Mouse (Mus musculus) cerebellum, adult 9-10 months (tissue): Measurements from ENCODE around the gene Gm20379.

Experiments
- DNase-seq: peaks from one replicate; pipeline ENCODE4 v3.0.0; 2022

Gm20379 gene

DNA sequence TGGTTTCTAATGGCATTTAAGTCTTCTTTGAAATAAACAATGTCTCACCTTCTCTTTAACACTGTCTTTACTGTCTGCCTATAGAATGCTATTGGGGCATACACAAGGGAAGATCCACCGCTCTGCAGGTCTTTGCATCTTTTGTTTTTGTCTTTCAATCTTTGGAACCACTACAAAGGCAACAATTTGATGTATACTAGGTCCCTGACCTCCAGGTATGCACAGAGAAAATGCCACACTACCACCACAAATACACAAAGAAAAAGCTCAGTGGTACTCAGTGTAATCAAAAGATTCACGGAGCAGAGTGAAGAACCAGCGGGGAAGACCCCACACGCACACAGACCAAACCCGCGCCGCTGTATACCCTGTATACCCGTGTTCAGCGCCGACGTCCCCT, at the start of gene Gm20379:
Gm20379 (plus strand) TSS at position 301 of the 400 bp plus-strand sequence.
- DNase-seq: no peak

DNA sequence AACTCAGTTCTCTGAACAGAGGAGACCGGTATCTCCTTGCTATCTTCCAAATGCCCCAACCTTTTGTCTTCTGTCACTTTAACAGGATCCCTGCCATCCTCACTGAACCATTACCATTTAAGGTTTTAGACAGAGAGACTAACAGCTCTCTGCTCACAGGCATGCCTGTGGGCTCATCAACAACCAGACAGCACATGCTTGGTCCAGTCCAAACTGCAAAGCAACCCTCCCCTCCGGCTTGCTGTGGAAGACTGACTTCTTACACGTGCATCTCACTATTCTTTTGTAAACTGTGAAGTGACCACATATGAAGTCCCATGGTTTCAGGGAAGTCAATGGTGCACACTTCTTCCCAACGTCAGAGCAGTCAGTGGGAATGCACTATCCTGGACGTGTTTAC, 44.5 kb upstream of the Gm20379 start:
- no peak for DNase-seq

DNA sequence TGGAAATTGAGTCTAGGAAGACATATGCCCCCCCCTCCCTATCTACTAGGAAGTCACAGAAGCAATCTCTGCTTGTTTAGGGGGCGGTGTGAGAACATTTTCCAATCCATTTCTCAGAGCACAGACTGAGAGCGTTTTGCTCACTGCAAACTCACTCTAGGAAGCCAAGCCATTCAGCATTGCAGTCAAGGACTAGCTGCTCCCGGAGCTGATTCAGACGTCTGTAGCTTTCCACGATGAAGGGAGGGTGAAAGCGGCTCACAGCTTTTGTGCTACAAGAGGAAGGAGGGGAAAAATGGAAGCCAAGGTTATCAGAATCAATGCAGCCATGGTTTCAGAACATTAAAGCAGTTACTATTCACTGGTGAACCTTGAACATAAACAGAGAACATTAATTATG, 42.2 kb upstream of the Gm20379 start:
- no peak for DNase-seq

DNA sequence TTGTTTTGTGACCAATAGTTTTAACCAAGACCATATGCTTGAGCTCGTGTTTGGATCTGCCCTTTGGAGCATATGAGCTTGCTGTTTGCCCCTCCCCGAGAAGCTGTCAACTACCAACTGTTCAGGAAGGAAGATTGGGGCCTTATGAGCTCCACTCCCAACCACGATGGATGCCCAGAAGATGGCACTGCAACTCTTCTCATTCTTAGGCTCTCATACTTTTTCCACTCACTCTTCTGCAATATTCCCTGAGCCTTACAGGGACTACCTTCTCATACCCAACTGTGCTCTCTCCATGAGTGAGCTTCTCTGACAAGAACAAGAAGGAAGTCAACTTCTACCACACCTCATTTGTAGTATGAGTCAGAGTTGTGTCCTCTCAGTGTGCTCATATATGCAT, 38.7 kb upstream of the Gm20379 start:
- DNase-seq: no peak

DNA sequence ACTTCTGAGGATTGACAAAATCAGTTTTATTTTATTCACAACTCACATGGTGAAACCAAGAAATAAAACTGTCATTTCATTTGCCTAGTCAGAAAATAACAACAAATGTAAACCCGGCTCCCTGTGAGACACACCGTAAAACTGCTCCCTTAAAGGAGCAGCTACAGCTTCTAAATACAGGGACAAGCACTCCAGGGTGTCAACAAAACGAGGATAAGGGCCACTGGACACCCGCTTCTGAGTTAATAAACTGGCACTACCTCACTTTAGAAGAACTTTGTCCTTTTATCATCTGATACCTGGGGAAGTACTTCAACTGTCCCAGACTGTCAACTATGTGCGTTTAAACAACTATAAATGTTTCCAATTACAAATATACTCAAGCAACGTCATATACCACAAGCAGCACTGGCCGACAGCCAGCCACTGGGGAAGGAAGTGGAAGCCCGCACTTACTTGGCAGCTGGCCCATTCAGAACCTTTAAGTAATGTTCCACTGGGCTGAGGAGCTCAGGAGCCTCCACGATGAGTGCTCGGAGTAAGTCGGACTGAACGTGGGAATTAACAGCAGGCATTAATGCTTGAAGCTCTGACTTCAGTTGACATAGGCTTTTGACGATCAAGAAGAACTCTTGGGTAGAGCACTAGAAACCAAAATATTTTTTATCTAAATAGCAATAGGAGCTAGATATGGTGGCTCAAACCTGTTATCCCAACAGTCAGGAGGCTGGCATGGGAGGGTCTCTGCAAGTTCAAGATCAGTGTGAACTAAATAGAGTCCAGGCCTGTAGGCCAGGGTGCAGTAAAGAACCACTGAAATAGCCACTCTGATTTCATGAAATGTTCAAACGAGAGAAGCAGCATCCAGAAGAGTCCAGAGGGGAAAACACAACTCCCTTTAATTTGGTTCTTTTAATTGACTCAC, 31.2 kb upstream of the Gm20379 start:
- no peak for DNase-seq

DNA sequence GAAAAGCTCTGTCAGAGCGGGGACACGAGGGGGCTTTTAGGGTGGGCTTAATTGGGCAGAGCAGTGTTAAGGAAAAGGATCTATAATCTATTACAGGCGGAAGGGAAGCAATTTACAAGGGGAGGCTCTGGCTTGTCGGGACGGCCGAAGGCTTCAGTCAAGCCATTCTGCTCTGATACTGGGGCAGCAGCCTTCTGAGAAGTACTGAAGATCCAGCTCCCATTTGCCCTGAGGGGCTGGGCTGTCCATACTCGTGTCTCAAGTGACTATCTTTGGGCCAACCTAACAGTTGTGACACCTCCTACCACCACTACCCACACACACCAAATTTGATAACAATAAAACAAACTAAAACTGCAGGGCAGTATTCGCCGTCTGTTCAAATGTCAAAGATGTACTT, 30.5 kb upstream of the Gm20379 start:
- DNase-seq: no peak

DNA sequence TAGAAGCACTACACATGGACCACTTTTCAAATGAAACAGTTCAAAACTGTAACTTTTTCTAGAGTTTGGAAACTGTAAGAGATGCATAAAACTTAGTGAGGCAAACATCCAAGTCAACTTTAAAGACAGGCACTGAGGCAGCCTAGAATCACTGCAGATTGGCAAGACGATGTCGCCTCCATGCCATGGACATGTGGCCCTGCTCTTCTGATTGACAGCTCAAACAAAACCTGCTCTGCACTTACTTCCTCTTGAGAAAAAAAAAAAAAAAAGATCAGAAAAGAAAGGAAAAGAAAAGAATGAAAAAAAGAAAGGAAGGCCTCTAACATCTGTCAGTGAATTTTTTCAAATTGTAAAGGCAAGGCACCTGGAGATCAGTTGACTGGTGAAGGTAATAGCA, 28.8 kb upstream of the Gm20379 start:
- no peak for DNase-seq

DNA sequence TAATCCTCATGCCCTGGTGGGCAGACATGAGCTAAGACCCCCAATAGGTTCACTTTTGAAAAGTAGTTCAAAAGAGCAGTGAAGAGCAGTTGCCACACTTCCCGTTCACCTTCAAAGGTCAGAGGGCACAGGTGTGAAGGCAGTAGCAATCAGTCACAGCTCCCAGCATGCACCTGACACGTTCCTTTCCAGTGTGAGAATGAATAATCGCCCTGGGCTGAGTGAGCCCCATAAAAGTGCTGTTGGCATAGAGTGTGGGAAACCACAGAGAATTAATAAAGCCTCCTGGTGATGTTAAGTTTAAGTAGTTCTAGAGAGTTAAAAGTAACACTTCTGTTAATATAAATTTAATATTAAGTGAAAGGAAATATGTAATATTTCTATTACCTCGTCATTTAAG, 14.2 kb upstream of the Gm20379 start:
- no peak for DNase-seq

DNA sequence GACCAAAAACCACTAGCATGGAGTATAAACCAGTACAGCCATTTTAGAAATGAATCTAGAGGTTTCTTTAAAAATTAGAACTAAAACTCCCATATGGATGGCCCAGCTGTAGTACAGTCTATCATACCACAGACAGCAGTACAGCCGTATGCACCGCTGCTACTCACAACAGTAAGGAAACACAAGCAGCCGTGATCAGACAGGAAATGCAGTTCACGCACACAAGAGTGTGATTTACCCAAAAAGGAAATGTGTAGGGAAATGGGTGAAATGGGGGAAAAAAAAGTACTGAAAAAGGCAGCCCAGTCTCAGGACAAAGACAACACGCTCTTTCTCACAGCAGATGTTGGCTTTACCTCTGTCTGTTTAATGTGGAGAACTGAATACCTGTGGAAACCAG, 11.9 kb upstream of the Gm20379 start:
- no peak for DNase-seq

DNA sequence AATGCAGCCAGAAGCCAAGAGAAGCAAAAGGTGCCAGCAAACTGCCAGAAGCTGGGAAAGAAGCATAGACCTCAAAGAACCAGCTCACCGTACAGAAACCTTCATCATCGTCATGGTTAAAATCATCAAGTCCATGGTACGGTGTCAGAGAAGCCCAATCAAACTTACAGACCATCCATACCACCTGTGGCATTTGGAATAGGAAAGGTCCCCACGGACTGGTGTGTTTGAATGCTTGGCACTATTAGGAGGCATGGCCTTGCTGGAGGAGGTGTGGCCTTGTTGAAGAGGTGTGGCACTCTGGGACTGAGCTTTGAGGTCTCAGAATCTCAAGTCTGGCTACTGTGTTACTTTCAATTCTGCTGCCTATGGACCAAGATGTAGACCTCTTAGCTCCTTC, 9.3 kb upstream of the Gm20379 start:
- no peak for DNase-seq

DNA sequence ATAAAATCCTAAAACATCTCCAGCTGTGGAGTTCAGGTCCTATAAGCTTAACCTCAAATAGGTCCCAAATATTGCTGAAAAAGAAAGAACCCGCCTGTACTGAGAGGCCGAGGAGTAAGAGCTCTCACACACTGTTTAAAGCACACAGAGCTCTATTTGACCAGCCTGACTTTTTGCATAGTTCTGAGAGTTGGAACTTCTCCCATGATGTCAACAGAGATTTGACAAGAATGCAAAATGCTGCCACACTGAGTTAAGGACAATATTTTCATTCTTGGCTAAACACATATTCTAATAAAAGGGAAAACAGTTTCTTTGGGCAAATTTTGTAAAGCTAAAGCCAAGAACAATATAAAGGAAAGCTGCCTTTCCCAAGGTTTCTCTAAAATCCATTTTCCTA, 8.8 kb upstream of the Gm20379 start:
- DNase-seq: no peak

DNA sequence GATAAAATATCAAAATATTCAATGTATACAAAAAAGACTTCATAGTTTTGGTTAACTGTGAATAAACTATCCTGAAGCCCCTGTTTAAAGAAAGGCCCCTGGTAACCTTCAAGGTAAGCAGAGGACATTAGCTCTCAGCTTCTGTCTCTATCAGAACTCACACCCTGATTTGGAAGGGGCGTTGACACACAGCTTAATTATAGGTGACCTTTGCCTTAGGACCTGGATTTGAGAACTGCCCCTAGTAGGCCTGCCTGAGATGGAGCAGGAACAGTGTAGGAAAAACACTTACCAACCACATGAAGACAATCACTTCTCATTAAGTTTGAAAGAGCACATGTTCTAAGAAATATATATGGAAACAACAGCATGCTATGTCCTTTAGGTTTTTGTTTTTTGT, 6.3 kb upstream of the Gm20379 start:
- no peak for DNase-seq

DNA sequence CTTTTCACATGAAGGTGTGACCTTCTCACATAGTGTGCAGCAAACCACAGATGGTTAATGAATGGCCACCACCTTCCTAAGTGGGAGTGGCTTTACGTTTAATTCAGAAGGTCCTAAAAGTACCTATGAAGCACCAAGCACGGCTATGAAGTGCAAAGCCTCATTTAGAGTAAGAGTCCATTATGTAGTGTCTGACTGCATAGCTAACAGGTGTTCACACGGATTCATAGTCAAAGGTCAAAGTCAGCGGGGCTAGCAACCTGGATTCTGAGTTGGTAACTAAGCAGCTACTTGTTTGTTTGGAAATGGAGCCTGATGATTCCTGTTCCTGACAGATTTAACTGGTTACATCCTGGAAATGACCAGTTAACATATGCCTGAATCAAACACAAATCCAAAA, 4.0 kb upstream of the Gm20379 start:
- no peak for DNase-seq

DNA sequence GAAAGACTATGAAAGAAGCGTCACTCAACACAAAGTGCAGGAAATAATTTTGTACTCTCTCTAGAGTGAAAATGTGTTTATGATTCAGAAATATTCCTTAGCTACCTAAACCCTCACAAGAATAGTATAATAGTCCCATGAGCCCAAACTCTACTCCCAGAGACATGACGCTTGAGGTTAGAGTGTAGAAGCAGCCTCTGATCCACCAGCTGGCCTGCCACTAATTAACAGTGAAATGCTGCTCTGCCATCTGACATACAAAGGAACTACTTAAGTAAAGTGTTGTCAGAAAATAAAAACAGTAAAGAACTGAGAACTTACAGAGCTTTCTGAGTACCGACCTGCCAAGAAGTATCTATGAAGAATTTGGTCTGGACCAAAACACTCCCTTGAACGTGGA, 3.3 kb upstream of the Gm20379 start:
- DNase-seq: no peak

DNA sequence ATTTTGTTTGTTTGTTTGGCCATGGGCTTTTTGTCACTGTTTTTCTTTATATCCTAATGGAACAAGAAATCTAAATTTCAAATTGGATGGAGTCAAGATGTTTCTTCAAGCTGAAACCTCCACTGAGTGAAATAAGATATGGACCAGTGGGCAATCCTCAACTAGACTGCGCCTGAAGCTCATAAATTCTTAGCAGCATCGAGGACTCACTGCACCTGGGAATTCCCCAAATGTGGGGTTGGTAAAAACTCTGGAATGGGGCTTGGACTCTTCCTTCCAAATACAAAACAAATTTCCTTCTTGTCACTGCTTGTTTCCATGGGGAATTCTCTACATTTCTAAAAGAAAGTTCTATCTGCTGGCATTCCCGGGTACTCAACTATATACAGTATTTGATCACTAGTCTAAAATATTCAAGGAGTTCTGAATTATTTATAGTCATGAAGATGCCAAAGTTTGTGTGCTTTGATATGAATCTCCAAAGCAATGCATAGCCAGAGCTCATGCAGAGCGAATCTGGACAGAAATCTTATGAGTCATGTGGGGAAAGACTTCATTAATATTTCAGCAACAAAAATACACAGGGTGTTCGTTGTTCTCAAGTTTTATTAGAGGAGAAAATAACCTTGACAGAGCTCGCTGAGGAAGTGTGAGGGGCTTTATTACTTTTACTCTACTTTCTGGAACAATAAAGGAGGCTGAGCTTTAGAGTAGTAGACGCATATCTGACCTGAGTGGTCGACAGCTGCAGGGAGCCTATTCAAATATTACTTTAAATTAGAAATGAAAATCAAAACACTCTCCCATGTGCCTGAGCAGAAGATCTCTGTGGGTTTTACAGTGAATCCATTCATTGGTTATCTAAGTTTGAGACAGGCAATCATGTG, 2.5 kb upstream of the Gm20379 start:
- DNase-seq: no peak

DNA sequence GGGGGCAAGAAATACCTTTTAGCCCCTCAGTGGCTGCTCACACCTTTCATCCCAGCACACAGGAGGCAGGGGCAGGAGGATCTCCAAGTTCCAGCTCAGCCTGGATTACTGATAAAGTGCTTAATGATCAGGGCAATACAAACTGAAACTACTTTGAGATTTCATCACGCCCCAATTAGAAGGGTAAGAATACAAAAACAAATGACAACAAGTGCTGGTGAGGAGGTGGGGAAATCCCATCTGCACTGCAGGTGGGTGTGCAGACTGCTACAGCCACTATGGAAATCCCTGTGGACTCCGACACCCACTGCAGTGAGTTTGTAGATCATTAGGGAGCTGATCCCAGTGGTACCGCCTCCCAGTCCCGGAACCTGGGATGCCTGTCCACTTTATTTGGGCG, 1.5 kb upstream of the Gm20379 start:
- no peak for DNase-seq

DNA sequence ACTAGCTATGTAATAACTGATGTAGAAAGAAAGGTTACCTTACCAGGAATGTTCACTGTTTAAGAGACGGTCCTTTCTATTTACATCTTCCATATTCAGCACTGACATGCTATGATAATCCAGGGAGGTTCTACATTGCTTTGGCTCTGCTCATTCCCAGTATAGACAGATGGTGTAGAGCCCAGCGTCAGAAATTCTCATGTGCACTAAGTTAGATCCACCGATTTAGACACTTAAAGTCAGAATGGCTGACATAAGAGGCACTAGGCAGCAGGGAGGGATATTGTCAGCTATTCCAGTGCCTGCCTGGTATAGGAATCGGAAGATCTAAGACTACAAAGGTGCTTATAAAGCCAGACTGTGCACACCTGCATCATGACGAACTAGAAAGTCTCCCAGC, 8.8 kb downstream of the Gm20379 start:
- DNase-seq: no peak

DNA sequence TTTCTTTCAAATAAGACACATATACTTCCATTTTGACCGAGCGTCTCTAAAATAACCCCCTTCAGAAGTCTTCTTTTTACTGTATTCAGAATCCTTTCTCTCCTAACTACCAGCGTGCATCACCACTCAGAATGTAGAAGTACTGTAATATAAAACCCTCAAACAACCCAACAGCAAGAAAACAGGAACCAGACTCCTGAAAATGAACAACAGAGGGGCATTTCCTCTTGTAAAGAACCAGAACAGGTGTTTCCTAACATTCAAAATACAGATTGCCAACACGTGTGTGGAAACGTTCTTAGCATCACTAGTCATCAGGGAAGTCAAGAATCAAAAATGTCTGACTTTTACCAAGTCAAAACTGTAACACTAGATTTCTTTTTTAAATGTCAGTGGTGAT, 15.0 kb downstream of the Gm20379 start:
- no peak for DNase-seq

DNA sequence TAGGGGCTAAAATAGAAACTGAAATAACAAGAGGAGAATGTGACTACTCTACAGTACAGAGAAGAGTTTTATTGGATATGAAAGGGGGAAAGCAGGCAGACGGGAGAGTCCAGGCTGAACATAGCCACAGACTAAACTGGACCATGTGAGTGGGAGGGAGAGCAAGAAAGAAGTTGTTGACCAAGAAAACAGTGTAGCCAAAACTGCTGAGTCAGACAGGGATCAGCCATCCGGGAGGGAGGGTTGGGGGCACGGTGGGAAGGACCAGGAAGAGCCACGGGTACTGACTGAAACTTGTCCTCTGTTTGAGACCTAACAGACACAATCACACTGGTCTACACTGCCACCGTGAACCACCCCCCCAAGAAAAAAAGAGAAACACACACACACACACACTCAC, 20.2 kb downstream of the Gm20379 start:
- DNase-seq: no peak

DNA sequence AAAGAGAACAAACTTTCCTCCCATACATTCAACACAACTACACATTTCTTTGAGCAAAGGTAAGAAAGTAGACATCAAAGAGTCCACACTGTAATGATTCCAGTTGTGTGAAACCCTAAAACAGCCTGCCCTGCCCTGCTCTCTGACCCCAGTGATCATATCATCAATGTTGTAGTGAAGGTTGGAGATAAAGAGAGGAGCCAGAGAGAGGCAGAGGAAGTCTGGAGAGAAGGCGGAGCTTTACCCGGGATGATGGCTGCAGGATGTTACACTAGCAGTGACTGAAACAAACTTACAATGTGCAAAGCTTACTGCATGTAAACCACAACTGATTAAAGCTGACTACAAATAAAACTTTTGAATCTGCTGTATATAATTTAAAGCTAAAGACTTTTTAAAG, 22.2 kb downstream of the Gm20379 start:
- DNase-seq: no peak

DNA sequence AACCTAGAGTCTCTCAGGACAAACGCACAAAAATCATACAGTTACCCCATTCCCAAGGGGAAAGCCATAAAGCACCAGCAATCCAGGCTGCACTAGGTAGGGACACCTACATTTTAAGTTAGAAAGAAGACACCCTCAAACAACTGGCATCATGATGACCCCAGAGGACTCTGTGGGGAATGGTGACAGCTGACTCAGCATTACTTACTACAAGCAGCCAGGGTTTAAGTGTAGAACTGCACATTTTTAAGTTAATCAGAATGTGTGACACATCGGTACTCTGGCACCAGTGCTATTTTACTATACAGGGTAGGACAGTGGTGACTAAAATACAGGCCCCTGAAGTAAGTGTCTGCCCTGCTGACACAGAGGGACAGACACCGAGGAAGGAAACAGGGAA, 24.8 kb downstream of the Gm20379 start:
- DNase-seq: no peak

DNA sequence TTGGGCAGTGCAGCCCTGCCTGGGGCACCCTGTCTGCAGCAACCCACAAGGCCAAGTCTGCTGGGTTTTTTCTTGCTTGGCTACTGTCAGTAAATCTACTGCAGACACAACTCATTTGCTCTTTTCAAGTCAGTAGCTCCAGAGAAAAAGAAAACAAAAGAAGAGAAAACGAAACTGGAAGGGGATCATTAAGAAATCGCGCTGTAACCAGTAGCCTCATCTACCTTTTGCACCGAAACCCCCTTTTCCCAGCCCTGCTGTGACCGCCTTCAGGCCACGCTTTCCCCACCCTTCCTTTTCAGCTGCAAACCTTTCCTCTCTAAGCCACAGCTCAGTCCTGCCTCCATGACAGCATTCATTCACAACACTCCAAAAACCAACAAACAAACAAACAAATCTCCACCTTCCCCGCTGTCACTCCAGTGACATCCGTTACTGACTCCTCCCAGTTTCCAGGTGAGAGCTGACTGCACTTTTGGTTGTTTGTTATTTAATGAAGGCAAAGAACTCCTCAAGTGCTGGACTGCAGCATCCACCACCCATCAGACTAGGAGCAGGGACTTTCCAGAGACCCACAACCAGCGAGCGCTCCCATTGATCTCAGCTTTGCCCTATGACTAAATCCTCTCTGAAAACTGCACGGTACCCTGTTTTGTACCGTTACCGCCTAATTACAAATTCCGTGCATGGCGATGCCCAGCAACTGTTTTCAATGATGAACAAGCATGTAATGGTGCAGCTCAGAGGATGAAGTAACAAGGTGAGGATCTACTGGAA, 26.5 kb downstream of the Gm20379 start:
- DNase-seq: no peak

DNA sequence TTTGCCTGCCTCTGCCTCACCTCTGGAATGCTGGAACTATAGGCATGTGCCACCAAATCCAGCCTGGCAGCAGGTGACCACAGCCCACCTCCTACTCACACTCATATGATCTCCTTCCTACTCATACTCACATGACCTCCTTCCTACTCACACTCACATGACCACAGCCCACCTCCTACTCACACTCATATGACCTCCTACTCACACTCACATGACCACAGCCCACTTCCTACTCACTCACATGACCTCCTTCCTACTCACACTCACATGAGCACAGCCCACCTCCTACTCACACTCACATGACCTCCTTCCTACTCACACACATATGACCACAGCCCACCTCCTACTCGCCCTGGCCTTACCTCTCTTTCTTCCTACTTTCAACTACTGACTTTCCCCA, 31.1 kb downstream of the Gm20379 start:
- no peak for DNase-seq
